Mouse (Mus musculus): ENCODE measurements around the gene Tex12. TPM values are rescaled to one million over a fixed set of nuclear protein-coding genes. Genes with fewer than 3 reads are reported as not detected.

Tex12 gene
- total RNA-seq, 2 experiments from 2014 or later, result not detected

GRCm38 (mm10) chr9:50518781-50519180 is 42.3 kb downstream of the Tex12 start:
- no peak for DNase-seq (ENCODE audit: low spot score in 2 of 2)

DNA sequence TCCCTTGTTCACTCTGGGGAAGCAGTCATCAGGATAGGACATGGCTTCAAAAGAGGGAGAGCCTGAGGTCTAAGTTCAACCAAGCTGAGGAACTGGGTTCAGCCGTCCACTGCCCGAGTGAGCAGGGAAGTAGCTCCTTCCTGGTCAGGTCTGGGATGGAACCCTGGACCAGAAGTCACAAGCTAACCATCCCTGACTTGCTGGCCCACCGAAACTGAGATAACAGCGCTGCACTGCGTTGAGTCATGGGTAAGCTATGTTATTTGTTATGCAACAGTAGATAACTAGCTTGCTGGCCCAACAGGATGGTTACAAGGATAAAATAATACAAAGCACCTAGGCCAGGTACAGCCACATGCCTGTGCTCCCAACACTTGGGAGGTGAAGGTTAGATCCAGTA is 45.7 kb downstream of the Tex12 start:
- no peak for DNase-seq (ENCODE audit: low spot score in 2 of 2)

DNA sequence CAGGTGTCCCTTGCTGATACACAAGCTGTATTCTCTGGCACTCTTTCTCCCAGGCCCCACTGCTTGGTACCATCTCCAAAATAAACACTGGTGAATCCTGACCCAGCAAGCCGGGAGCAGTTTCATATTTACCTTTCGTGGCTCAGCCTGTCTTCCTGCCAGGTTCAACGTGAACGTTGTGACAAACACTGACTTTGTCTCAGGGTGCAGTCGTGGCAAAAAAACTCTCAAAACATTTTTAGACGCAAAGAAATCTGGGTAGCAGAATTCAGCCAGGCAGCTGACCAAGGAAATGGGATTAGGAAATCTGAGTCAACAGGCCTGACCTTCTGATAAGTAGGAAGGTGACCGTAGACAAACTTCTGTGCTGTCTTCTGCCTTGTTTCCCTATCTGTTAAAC is 53.6 kb downstream of the Tex12 start:
- no peak for DNase-seq (ENCODE audit: low spot score in 2 of 2)

Other genes starting within 250 kb of the Tex12 start
- gene Rpl10-ps3, start 216.4 kb downstream of the Tex12 start, total RNA-seq (2021), result 100 to 1,000 TPM; 362 to 376 TPM
- not detected for gene Plet1, start 66.8 kb downstream of the Tex12 start, total RNA-seq (2021)
- gene Pts, start 32.6 kb downstream of the Tex12 start, total RNA-seq (2021), result 10 to 100 TPM; 24.9 to 27.4 TPM
- gene Il18, start 6.5 kb downstream of the Tex12 start, total RNA-seq (2021), result 10 to 100 TPM; 23.2 to 23.6 TPM
- 1 to 10 TPM; 3.0 to 3.7 TPM for gene Bco2, start 6.1 kb downstream of the Tex12 start, total RNA-seq (2021)
- 100 to 1,000 TPM; 104 to 118 TPM for gene Sdhd, start 42.5 kb upstream of the Tex12 start, total RNA-seq (2021)
- gene Timm8b, start 42.6 kb upstream of the Tex12 start, total RNA-seq (2021), result 100 to 1,000 TPM; 210 to 212 TPM
- 1 to 10 TPM; 2.6 to 4.1 TPM for gene Pih1d2, start 56.0 kb upstream of the Tex12 start, total RNA-seq (2021)
- gene Nkapd1, start 56.1 kb upstream of the Tex12 start, total RNA-seq (2021), result 10 to 100 TPM; 16.5 to 21.5 TPM
- gene Dlat, start 98.5 kb upstream of the Tex12 start, total RNA-seq (2021), result 100 to 1,000 TPM; 107 to 121 TPM
- gene Dixdc1, start 178.2 kb upstream of the Tex12 start, total RNA-seq (2021), result 10 to 100 TPM; 67.9 to 79.3 TPM
- 1 to 10 TPM; 2.7 to 3.1 TPM for gene 2310030G06Rik, start 185.2 kb upstream of the Tex12 start, total RNA-seq (2021)
- 100 to 1,000 TPM; 122 to 161 TPM for gene Cryab, start 190.0 kb upstream of the Tex12 start, total RNA-seq (2021)
- gene Hspb2, start 191.0 kb upstream of the Tex12 start, total RNA-seq (2021), result 1 to 10 TPM; 2.4 to 2.6 TPM
- gene Fdxacb1, start 206.9 kb upstream of the Tex12 start, total RNA-seq (2021), result 1 to 10 TPM; 5.4 to 6.2 TPM
- gene Alg9, start 213.7 kb upstream of the Tex12 start, total RNA-seq (2021), result 10 to 100 TPM; 24.5 to 32.6 TPM
- 10 to 100 TPM; 33.6 to 37.6 TPM for gene 1110032A03Rik, start 214.2 kb upstream of the Tex12 start, total RNA-seq (2021)

Measured in left cerebral cortex, adult 18-20 months (tissue).